Mouse (Mus musculus) brain, embryonic 14.5 days (tissue): ENCODE measurements around the gene Trim54.

ENCODE experiments used
- CTCF ChIP-seq: fragments of 200-500 bp; IDR thresholded peaks from 2 replicates; pipeline ENCODE4 v1.5.1; 2012; ENCODE audit warnings: inconsistent platforms, mild to moderate bottlenecking, moderate library complexity, borderline replicate concordance; ENCODE audit not compliant: insufficient read depth, insufficient read length; ENCODE audit errors: extremely low read depth
- POLR2A ChIP-seq: fragments of 200-500 bp; IDR thresholded peaks from 2 replicates; pipeline ENCODE4 v1.6.1; 2012; ENCODE audit warnings: mild to moderate bottlenecking, inconsistent platforms, borderline replicate concordance; ENCODE audit not compliant: poor library complexity, insufficient read depth, insufficient read length, severe bottlenecking; ENCODE audit errors: extremely low read depth

GRCm38 (mm10) chr5:31071821-31072220 lies 44.7 kb upstream of the Trim54 start:
- TF ChIP-seq CTCF (no peak), POLR2A (no peak)
